Mouse (Mus musculus) cortical plate, adult 2 months (tissue): Measurements from ENCODE around the gene Gltpd2.

Source experiments
- CTCF ChIP-seq: fragments of 200-500 bp; IDR thresholded peaks from 2 replicates; pipeline ENCODE4 v1.5.1; 2011; ENCODE audit warnings: mild to moderate bottlenecking, control low read depth, low read length; ENCODE audit not compliant: insufficient read depth; ENCODE audit errors: extremely low read depth
- POLR2A ChIP-seq: fragments of 200-500 bp; IDR thresholded peaks from 2 replicates; pipeline ENCODE4 v1.6.1; 2011; ENCODE audit warnings: mild to moderate bottlenecking, low read length, control low read depth; ENCODE audit not compliant: insufficient read depth; ENCODE audit errors: extremely low read depth

GRCm38 (mm10) chr11:70472716-70473115 lies 46.3 kb upstream of the Gltpd2 start:
- TF ChIP-seq CTCF: no peak
- no peak for TF ChIP-seq POLR2A
